Mouse (Mus musculus): ENCODE measurements around the gene Col16a1. TPM values are rescaled to one million over a fixed set of nuclear protein-coding genes. Genes with fewer than 3 reads are reported as not detected.

The Col16a1 gene
- polyA plus RNA-seq, 1 experiment = 3.6 TPM

- TF ChIP-seq EP300 (IDR thresholded peaks at IDR 0.05; ENCODE audit: insufficient read depth, low read depth, low read length) = no peak
- no peak for TF ChIP-seq CTCF (IDR thresholded peaks at IDR 0.05; ENCODE audit: low read depth, low read length)
- no peak for TF ChIP-seq POLR2A (IDR thresholded peaks at IDR 0.05; ENCODE audit: insufficient read depth, low read length)
- Histone ChIP-seq H3K9me3 (replicated peaks; ENCODE audit: control insufficient read depth, insufficient read depth, low read length, poor library complexity, severe bottlenecking) (no peaks in the 10 kb centered on the region), H3K4me3 (ENCODE audit: low read depth, low read length) (no peak overlapping the region), H3K4me1 (ENCODE audit: control insufficient read depth, insufficient read depth, low read length) (no peaks in the 10 kb centered on the region), H3K27ac (ENCODE audit: insufficient read depth, low read length) (no peak overlapping the region), H3K9ac (ENCODE audit: low read depth, poor library complexity, severe bottlenecking) (no peak overlapping the region), H3K27me3 (ENCODE audit: control insufficient read depth, insufficient read depth, low read length, poor library complexity, severe bottlenecking) (0 out of 2 replicates have a peak, but pooled peaks cover under 1% of the 10 kb centered on the region), H3K36me3 (ENCODE audit: control insufficient read depth, insufficient read depth, low read length, poor library complexity, severe bottlenecking) (no peaks in the 10 kb centered on the region)
Measured at GRCm38 (mm10) chr4:130022952-130023351, 24.7 kb upstream of the Col16a1 start.

- no peaks in the 10 kb centered on the region for H3K9me3 ChIP-seq (replicated peaks; ENCODE audit: control insufficient read depth, insufficient read depth, low read length, poor library complexity, severe bottlenecking)
- no peaks in the 10 kb centered on the region for H3K36me3 ChIP-seq (ENCODE audit: control insufficient read depth, insufficient read depth, low read length, poor library complexity, severe bottlenecking)
- no peak overlapping the region for H3K27ac ChIP-seq (ENCODE audit: insufficient read depth, low read length)
- no peak overlapping the region for H3K9ac ChIP-seq (ENCODE audit: low read depth, poor library complexity, severe bottlenecking)
- H3K27me3 ChIP-seq (ENCODE audit: control insufficient read depth, insufficient read depth, low read length, poor library complexity, severe bottlenecking) = 0 out of 2 replicates have a peak, but pooled peaks cover 1% of the 10 kb centered on the region
- no peak overlapping the region for H3K4me3 ChIP-seq (ENCODE audit: low read depth, low read length)
- TF ChIP-seq CTCF (IDR thresholded peaks at IDR 0.05; ENCODE audit: low read depth, low read length) (no peak), POLR2A (IDR thresholded peaks at IDR 0.05; ENCODE audit: insufficient read depth, low read length) (no peak), EP300 (IDR thresholded peaks at IDR 0.05; ENCODE audit: insufficient read depth, low read depth, low read length) (no peak)
- H3K4me1 ChIP-seq (ENCODE audit: control insufficient read depth, insufficient read depth, low read length) = no peaks in the 10 kb centered on the region
Measured at GRCm38 (mm10) chr4:130023511-130024231, 24.0 kb upstream of the Col16a1 start.

GRCm38 (mm10) chr4:130025544-130025943 is 22.1 kb upstream of the Col16a1 start:
- no peak overlapping the region for H3K4me3 ChIP-seq (ENCODE audit: low read depth, low read length)
- H3K9me3 ChIP-seq (replicated peaks; ENCODE audit: control insufficient read depth, insufficient read depth, low read length, poor library complexity, severe bottlenecking) = no peaks in the 10 kb centered on the region
- H3K9ac ChIP-seq (ENCODE audit: low read depth, poor library complexity, severe bottlenecking) = no peak overlapping the region
- 0 out of 2 replicates have a peak, but pooled peaks cover 1% of the 10 kb centered on the region for H3K27me3 ChIP-seq (ENCODE audit: control insufficient read depth, insufficient read depth, low read length, poor library complexity, severe bottlenecking)
- H3K27ac ChIP-seq (ENCODE audit: insufficient read depth, low read length) = no peak overlapping the region
- no peaks in the 10 kb centered on the region for H3K36me3 ChIP-seq (ENCODE audit: control insufficient read depth, insufficient read depth, low read length, poor library complexity, severe bottlenecking)
- TF ChIP-seq CTCF (IDR thresholded peaks at IDR 0.05; ENCODE audit: low read depth, low read length) (no peak), POLR2A (IDR thresholded peaks at IDR 0.05; ENCODE audit: insufficient read depth, low read length) (no peak), EP300 (IDR thresholded peaks at IDR 0.05; ENCODE audit: insufficient read depth, low read depth, low read length) (no peak)
- H3K4me1 ChIP-seq (ENCODE audit: control insufficient read depth, insufficient read depth, low read length) = no peaks in the 10 kb centered on the region

GRCm38 (mm10) chr4:130031146-130031545 is 16.5 kb upstream of the Col16a1 start:
- H3K27me3 ChIP-seq (ENCODE audit: control insufficient read depth, insufficient read depth, low read length, poor library complexity, severe bottlenecking) = 0 out of 2 replicates have a peak, but pooled peaks cover 1% of the 10 kb centered on the region
- H3K9me3 ChIP-seq (replicated peaks; ENCODE audit: control insufficient read depth, insufficient read depth, low read length, poor library complexity, severe bottlenecking) = no peaks in the 10 kb centered on the region
- H3K36me3 ChIP-seq (ENCODE audit: control insufficient read depth, insufficient read depth, low read length, poor library complexity, severe bottlenecking) = no peaks in the 10 kb centered on the region
- no peak overlapping the region for H3K27ac ChIP-seq (ENCODE audit: insufficient read depth, low read length)
- no peak overlapping the region for H3K9ac ChIP-seq (ENCODE audit: low read depth, poor library complexity, severe bottlenecking)
- H3K4me1 ChIP-seq (ENCODE audit: control insufficient read depth, insufficient read depth, low read length) = no peaks in the 10 kb centered on the region
- TF ChIP-seq POLR2A (IDR thresholded peaks at IDR 0.05; ENCODE audit: insufficient read depth, low read length) (no peak), EP300 (IDR thresholded peaks at IDR 0.05; ENCODE audit: insufficient read depth, low read depth, low read length) (no peak), CTCF (IDR thresholded peaks at IDR 0.05; ENCODE audit: low read depth, low read length) (no peak)
- H3K4me3 ChIP-seq (ENCODE audit: low read depth, low read length) = no peak overlapping the region

- Histone ChIP-seq H3K36me3 (ENCODE audit: control insufficient read depth, insufficient read depth, low read length, poor library complexity, severe bottlenecking) (no peaks in the 10 kb centered on the region), H3K9ac (ENCODE audit: low read depth, poor library complexity, severe bottlenecking) (no peak overlapping the region), H3K27me3 (ENCODE audit: control insufficient read depth, insufficient read depth, low read length, poor library complexity, severe bottlenecking) (no peaks in the 10 kb centered on the region), H3K27ac (ENCODE audit: insufficient read depth, low read length) (no peak overlapping the region), H3K4me1 (ENCODE audit: control insufficient read depth, insufficient read depth, low read length) (no peaks in the 10 kb centered on the region), H3K9me3 (replicated peaks; ENCODE audit: control insufficient read depth, insufficient read depth, low read length, poor library complexity, severe bottlenecking) (no peaks in the 10 kb centered on the region), H3K4me3 (ENCODE audit: low read depth, low read length) (no peak overlapping the region)
- TF ChIP-seq CTCF (IDR thresholded peaks at IDR 0.05; ENCODE audit: low read depth, low read length) (no peak), POLR2A (IDR thresholded peaks at IDR 0.05; ENCODE audit: insufficient read depth, low read length) (no peak), EP300 (IDR thresholded peaks at IDR 0.05; ENCODE audit: insufficient read depth, low read depth, low read length) (no peak)
Measured at GRCm38 (mm10) chr4:130033496-130033895, 14.1 kb upstream of the Col16a1 start.

GRCm38 (mm10) chr4:130036112-130036511 is 11.5 kb upstream of the Col16a1 start:
- Histone ChIP-seq H3K27me3 (ENCODE audit: control insufficient read depth, insufficient read depth, low read length, poor library complexity, severe bottlenecking) (no peaks in the 10 kb centered on the region), H3K4me1 (ENCODE audit: control insufficient read depth, insufficient read depth, low read length) (no peaks in the 10 kb centered on the region), H3K36me3 (ENCODE audit: control insufficient read depth, insufficient read depth, low read length, poor library complexity, severe bottlenecking) (no peaks in the 10 kb centered on the region), H3K4me3 (ENCODE audit: low read depth, low read length) (no peak overlapping the region), H3K9me3 (replicated peaks; ENCODE audit: control insufficient read depth, insufficient read depth, low read length, poor library complexity, severe bottlenecking) (no peaks in the 10 kb centered on the region), H3K9ac (ENCODE audit: low read depth, poor library complexity, severe bottlenecking) (no peak overlapping the region), H3K27ac (ENCODE audit: insufficient read depth, low read length) (no peak overlapping the region)
- peak; percentile 79 for TF ChIP-seq CTCF (IDR thresholded peaks at IDR 0.05; ENCODE audit: low read depth, low read length)
- TF ChIP-seq POLR2A (IDR thresholded peaks at IDR 0.05; ENCODE audit: insufficient read depth, low read length) = no peak
- TF ChIP-seq EP300 (IDR thresholded peaks at IDR 0.05; ENCODE audit: insufficient read depth, low read depth, low read length) = no peak
